Comparison of ENCODE assay signal across 8 mouse cellular contexts in genomic region chr11:118208672-118209272, GRCm38 (mm10). TPM values are rescaled to one million over a fixed set of nuclear protein-coding genes. Genes with fewer than 3 reads are reported as not detected.
DNase-seq lines count a peak whose midpoint lies in the region; ATAC-seq and TF ChIP-seq lines count a peak whose summit lies in the region.

No protein-coding gene starts in this region.

- no peak for TF ChIP-seq POLR2A in kidney, adult 2 months (IDR thresholded peaks at IDR 0.05; ENCODE audit: low read depth, low read length)

- H3K27me3 ChIP-seq in heart, embryonic 10.5 days (ENCODE audit: insufficient read depth, poor library complexity, severe bottlenecking) = no peaks in the 10 kb centered on the region
- H3K27me3 ChIP-seq in stomach, embryonic 16.5 days (ENCODE audit: control insufficient read depth, insufficient read depth, low read length) = no peaks in the 10 kb centered on the region
- H3K27me3 ChIP-seq in kidney, adult 2 months (replicated peaks; ENCODE audit: control insufficient read depth, insufficient read depth, low read length) = no peaks in the 10 kb centered on the region

- intact Hi-C loops in gastrocnemius, postnatal 14 days (cut with DNase I; ENCODE audit: low total_unique reads) = no loop called here

- H3K4me2 ChIP-seq in stomach, embryonic 16.5 days (ENCODE audit: low read depth, low read length) = no peak overlapping the region

- peak overlapping the region; percentile 10; the same call in 1 of the 2 replicates for H3K4me3 ChIP-seq in heart, embryonic 10.5 days
- no peak overlapping the region for H3K4me3 ChIP-seq in stomach, embryonic 16.5 days (replicated peaks; ENCODE audit: low read length)
- no peak overlapping the region for H3K4me3 ChIP-seq in kidney, adult 2 months (ENCODE audit: insufficient read depth, low read depth, low read length)

- H3K9ac ChIP-seq in stomach, embryonic 16.5 days (ENCODE audit: low read length) = peak overlapping the region; percentile 41; the same call in 1 of the 2 replicates

- no peak for DNase-seq in heart, embryonic 10.5 days (ENCODE audit: low spot score)
- no peak for DNase-seq in heart, adult 9 months (ENCODE audit: low spot score in 2 of 2)
- peak; percentile 57 for DNase-seq in retina, postnatal 1 day
- no peak for DNase-seq in retina, embryonic 14.5 days (ENCODE audit: low spot score)
- DNase-seq in induced T-regulatory cell, adult 2 months (ENCODE audit: low read depth) = peak; percentile 44
- DNase-seq in gastrocnemius, postnatal 14 days = no peak
- DNase-seq in kidney, adult 2 months = no peak

- peak overlapping the region; percentile 71 for H3K27ac ChIP-seq in heart, embryonic 10.5 days
- H3K27ac ChIP-seq in stomach, embryonic 16.5 days (ENCODE audit: low read length) = peak overlapping the region; percentile 64
- no peak overlapping the region for H3K27ac ChIP-seq in kidney, adult 2 months (ENCODE audit: insufficient read depth, low read depth, low read length)

- peaks cover 78% of the 10 kb centered on the region for H3K4me1 ChIP-seq in heart, embryonic 10.5 days
- peaks cover 50% of the 10 kb centered on the region for H3K4me1 ChIP-seq in stomach, embryonic 16.5 days (ENCODE audit: control insufficient read depth, insufficient read depth, low read length)
- H3K4me1 ChIP-seq in kidney, adult 2 months (ENCODE audit: control insufficient read depth, insufficient read depth, low read length) = peaks cover 42% of the 10 kb centered on the region

- H3K9me3 ChIP-seq in heart, embryonic 10.5 days = no peaks in the 10 kb centered on the region
- H3K9me3 ChIP-seq in stomach, embryonic 16.5 days (replicated peaks; ENCODE audit: control insufficient read depth, low read length) = no peaks in the 10 kb centered on the region

- WGBS in heart, embryonic 10.5 days = 18% methylated on average over 8 of the region's 8 CpGs
- 27% methylated on average over 8 of the region's 8 CpGs for WGBS in stomach, embryonic 16.5 days
- 30% methylated on average over 8 of the region's 8 CpGs for WGBS in kidney, adult 2 months

- peak; percentile 61; the same call in 1 of the 2 replicates for ATAC-seq in stomach, embryonic 16.5 days (ENCODE audit: insufficient read depth, low FRiP score)

- no peak for TF ChIP-seq CTCF in kidney, adult 2 months (conservative IDR thresholded peaks at IDR 0.05; ENCODE audit: insufficient read depth, insufficient read length, low read depth, low read length)

- no peaks in the 10 kb centered on the region for H3K36me3 ChIP-seq in heart, embryonic 10.5 days
- no peaks in the 10 kb centered on the region for H3K36me3 ChIP-seq in stomach, embryonic 16.5 days (ENCODE audit: control insufficient read depth, insufficient read depth, low read length)
- no peaks in the 10 kb centered on the region for H3K36me3 ChIP-seq in kidney, adult 2 months (ENCODE audit: control insufficient read depth, insufficient read depth, low read length)

RNA-seq across cellular contexts. Expression of gene Cyth1, which starts 39.6 kb away (rescaled TPM):
- 15.5 and 15.6 TPM in 2 replicates for polyA plus RNA-seq in heart, embryonic 10.5 days (2016; fragmentation: Nextera tagmentation; extraction: Ambion mirVana)
- polyA plus RNA-seq in stomach, embryonic 16.5 days (2015; fragmentation: Nextera tagmentation; extraction: Ambion mirVana) = 10.6 and 12.2 TPM in 2 replicates
- 10 to 100 TPM; 23.3 to 31.2 TPM for total RNA-seq in gastrocnemius, postnatal 14 days (2021)
- polyA plus RNA-seq in kidney, adult 2 months (2012; rRNA removed) = 18.9 and 19.5 TPM in 2 replicates

Comparison
In these comparisons a context has a peak if more than half of its experiments do, and no peak if none do; other contexts are left out.
1. DNase-seq: peak in retina, postnatal 1 day (single experiment) and induced T-regulatory cell, adult 2 months (single experiment); none in heart, embryonic 10.5 days (single experiment), heart, adult 9 months (0 of 2), retina, embryonic 14.5 days (single experiment), gastrocnemius, postnatal 14 days (single experiment) and kidney, adult 2 months (single experiment).